Mouse (Mus musculus) embryonic facial prominence, embryonic 14.5 days (tissue): ENCODE measurements around the gene Gnpnat1. TPM values are rescaled to one million over a fixed set of nuclear protein-coding genes. Genes with fewer than 3 reads are reported as not detected.

Experiments
- ATAC-seq: fragments of 200-750 bp; cut with Nextera tagmentation; 2 replicates; pipeline ENCODE4 v1.8.0; 2017; ENCODE audit warnings: low read depth, moderate number of reproducible peaks, moderate TSS enrichment
- DNase-seq: peaks from one replicate; pipeline ENCODE4 v3.0.0-alpha.2; 2015; ENCODE audit warnings: low spot score
- H3K27ac ChIP-seq: fragments of 300-500 bp; sonication (generic); replicated peaks from 2 replicates; pipeline ENCODE4 v1.5.1; 2014; ENCODE audit warnings: low read depth, mild to moderate bottlenecking, low read length, moderate library complexity
- H3K27me3 ChIP-seq: fragments of 300-500 bp; sonication (generic); replicated peaks from 2 replicates; pipeline ENCODE4 v1.6.1; 2014; ENCODE audit warnings: low read length; ENCODE audit not compliant: control insufficient read depth, insufficient read depth
- H3K36me3 ChIP-seq: fragments of 300-500 bp; sonication (generic); 2 replicates; pipeline ENCODE4 v1.6.1; 2014; ENCODE audit warnings: low read length, mixed read lengths; ENCODE audit not compliant: control insufficient read depth, insufficient read depth
- H3K4me1 ChIP-seq: fragments of 300-500 bp; sonication (generic); 2 replicates; pipeline ENCODE4 v1.6.1; 2014; ENCODE audit warnings: antibody characterized with exemption, low read length; ENCODE audit not compliant: control insufficient read depth, insufficient read depth
- H3K4me2 ChIP-seq: fragments of 300-500 bp; sonication (generic); 2 replicates; pipeline ENCODE4 v1.6.1; 2014; ENCODE audit warnings: low read depth, mild to moderate bottlenecking, low read length, moderate library complexity, mixed read lengths
- H3K4me3 ChIP-seq: fragments of 300-500 bp; sonication (generic); 2 replicates; pipeline ENCODE4 v1.5.1; 2014; ENCODE audit warnings: low read depth, mild to moderate bottlenecking, low read length
- H3K9ac ChIP-seq: fragments of 300-500 bp; sonication (generic); 2 replicates; pipeline ENCODE4 v1.6.1; 2014; ENCODE audit warnings: low read depth, mild to moderate bottlenecking, low read length, moderate library complexity, mixed read lengths
- H3K9me3 ChIP-seq: fragments of 300-500 bp; sonication (generic); 2 replicates; pipeline ENCODE4 v1.6.1; 2016; ENCODE audit warnings: low read length; ENCODE audit not compliant: control insufficient read depth
- WGBS: fragments of 180-500 bp; shearing (Covaris S2); extraction: QIAGEN DNeasy Blood & Tissue Kit; methylation state at CpG from one replicate; pipeline ENCODE4 v1.1.7; 2014; 5-methylcytosine and 5-hydroxymethylcytosine counted together
- polyA plus RNA-seq: library from polyadenylated mRNA; unstranded; fragments of >200 nt; fragmentation: Nextera tagmentation; extraction: Ambion mirVana; gene quantifications from 2 replicates; pipeline ENCODE4 v1.2.1, GENCODE M21; 2014

Gnpnat1 gene
- polyA plus RNA-seq, 1 experiment from 2014 or later, result 55.5 TPM

- H3K36me3 ChIP-seq, result no peaks in the 10 kb centered on the region
- WGBS, result 54% methylated on average over 12 of the region's 12 CpGs
- H3K27me3 ChIP-seq, result no peaks in the 10 kb centered on the region
- peaks cover 11% of the 10 kb centered on the region for H3K4me1 ChIP-seq
- ATAC-seq (peak; percentile 64; the same call in 1 of the 2 replicates), DNase-seq (no peak)
- H3K4me2 ChIP-seq, result no peak overlapping the region
- no peak overlapping the region for H3K4me3 ChIP-seq
- no peak overlapping the region for H3K27ac ChIP-seq
- no peaks in the 10 kb centered on the region for H3K9me3 ChIP-seq
- no peak overlapping the region for H3K9ac ChIP-seq
Measured at GRCm38 (mm10) chr14:45442781-45443560, 38.3 kb upstream of the Gnpnat1 start.

- ATAC-seq, result no peak
Measured at GRCm38 (mm10) chr14:45441291-45441690, 36.6 kb upstream of the Gnpnat1 start.

GRCm38 (mm10) chr14:45439387-45439786 is 34.7 kb upstream of the Gnpnat1 start:
- WGBS, result 66% methylated on average over 9 of the region's 9 CpGs

More at GRCm38 (mm10) chr14:45441291-45441690, 36.6 kb upstream of the Gnpnat1 start:
- Histone ChIP-seq H3K9ac (no peak overlapping the region), H3K9me3 (no peaks in the 10 kb centered on the region), H3K27me3 (no peaks in the 10 kb centered on the region), H3K27ac (no peak overlapping the region), H3K4me2 (no peak overlapping the region), H3K4me3 (no peak overlapping the region), H3K36me3 (no peaks in the 10 kb centered on the region), H3K4me1 (peaks cover 14% of the 10 kb centered on the region)
- no peak for DNase-seq
- 53% methylated on average over 6 of the region's 6 CpGs for WGBS

GRCm38 (mm10) chr14:45438931-45439275 is 34.2 kb upstream of the Gnpnat1 start:
- Histone ChIP-seq H3K9me3 (no peaks in the 10 kb centered on the region), H3K27ac (no peak overlapping the region), H3K36me3 (no peaks in the 10 kb centered on the region), H3K27me3 (no peaks in the 10 kb centered on the region), H3K4me2 (no peak overlapping the region), H3K4me1 (peaks cover 11% of the 10 kb centered on the region; the same call in 1 of the 2 replicates), H3K9ac (no peak overlapping the region), H3K4me3 (no peak overlapping the region)
- ATAC-seq, result no peak
- no peak for DNase-seq
- WGBS, result 74% methylated on average over 2 of the region's 2 CpGs

More at GRCm38 (mm10) chr14:45439387-45439786, 34.7 kb upstream of the Gnpnat1 start:
- no peaks in the 10 kb centered on the region for H3K36me3 ChIP-seq
- ATAC-seq, result no peak
- DNase-seq, result no peak
- no peak overlapping the region for H3K9ac ChIP-seq
- H3K9me3 ChIP-seq, result no peaks in the 10 kb centered on the region
- H3K4me1 ChIP-seq, result peaks cover 11% of the 10 kb centered on the region; the same call in 1 of the 2 replicates
- no peak overlapping the region for H3K4me3 ChIP-seq
- no peak overlapping the region for H3K27ac ChIP-seq
- no peaks in the 10 kb centered on the region for H3K27me3 ChIP-seq
- H3K4me2 ChIP-seq, result no peak overlapping the region

GRCm38 (mm10) chr14:45438250-45438930 is 33.7 kb upstream of the Gnpnat1 start:
- no peak overlapping the region for H3K9ac ChIP-seq
- peak; percentile 77 for DNase-seq
- no peak overlapping the region for H3K4me2 ChIP-seq
- H3K4me3 ChIP-seq, result no peak overlapping the region
- no peaks in the 10 kb centered on the region for H3K27me3 ChIP-seq
- H3K4me1 ChIP-seq, result peaks cover 11% of the 10 kb centered on the region; the same call in 1 of the 2 replicates
- H3K27ac ChIP-seq, result 0 out of 2 replicates have a peak overlapping the region, but pooled peaks have one; percentile 28
- no peak for ATAC-seq
- no peaks in the 10 kb centered on the region for H3K36me3 ChIP-seq
- WGBS, result 43% methylated on average over 19 of the region's 19 CpGs
- H3K9me3 ChIP-seq, result no peaks in the 10 kb centered on the region

- DNase-seq, result no peak
- 75% methylated on average over 6 of the region's 6 CpGs for WGBS
- no peaks in the 10 kb centered on the region for H3K36me3 ChIP-seq
Measured at GRCm38 (mm10) chr14:45434220-45434619, 29.5 kb upstream of the Gnpnat1 start.

GRCm38 (mm10) chr14:45432003-45432402 is 27.3 kb upstream of the Gnpnat1 start:
- H3K4me3 ChIP-seq, result no peak overlapping the region
- H3K27ac ChIP-seq, result no peak overlapping the region
- DNase-seq (no peak), ATAC-seq (no peak)
- H3K4me2 ChIP-seq, result no peak overlapping the region
- no peaks in the 10 kb centered on the region for H3K27me3 ChIP-seq
- H3K4me1 ChIP-seq, result no peaks in the 10 kb centered on the region
- 79% methylated on average over 4 of the region's 4 CpGs for WGBS
- peaks cover 10% of the 10 kb centered on the region; the same call in 1 of the 2 replicates for H3K9me3 ChIP-seq
- H3K9ac ChIP-seq, result no peak overlapping the region
- no peaks in the 10 kb centered on the region for H3K36me3 ChIP-seq

More at GRCm38 (mm10) chr14:45434220-45434619, 29.5 kb upstream of the Gnpnat1 start:
- no peak overlapping the region for H3K27ac ChIP-seq
- ATAC-seq, result no peak
- H3K4me3 ChIP-seq, result no peak overlapping the region
- H3K9ac ChIP-seq, result no peak overlapping the region
- H3K27me3 ChIP-seq, result no peaks in the 10 kb centered on the region
- peaks cover 7% of the 10 kb centered on the region; the same call in 1 of the 2 replicates for H3K9me3 ChIP-seq
- H3K4me2 ChIP-seq, result no peak overlapping the region
- peaks cover 6% of the 10 kb centered on the region; the same call in 1 of the 2 replicates for H3K4me1 ChIP-seq

- Histone ChIP-seq H3K27ac (no peak overlapping the region), H3K27me3 (no peaks in the 10 kb centered on the region), H3K9me3 (peaks cover 18% of the 10 kb centered on the region; the same call in 1 of the 2 replicates), H3K4me2 (no peak overlapping the region), H3K9ac (no peak overlapping the region), H3K4me1 (no peaks in the 10 kb centered on the region), H3K4me3 (no peak overlapping the region), H3K36me3 (no peaks in the 10 kb centered on the region)
- WGBS, result 89% methylated on average over 13 of the region's 13 CpGs
- no peak for ATAC-seq
- no peak for DNase-seq
Measured at GRCm38 (mm10) chr14:45430066-45430842, 25.5 kb upstream of the Gnpnat1 start.
